ENCODE assay signal across 8 mouse cellular contexts in genomic region chr15:84212031-84212755, GRCm38 (mm10). TPM values are rescaled to one million over a fixed set of nuclear protein-coding genes. Genes with fewer than 3 reads are reported as not detected.
DNase-seq lines count a peak whose midpoint lies in the region.

No protein-coding gene starts in this region.

- intact Hi-C loops in left cerebral cortex, postnatal 14 days (cut with DNase I), result loop anchor here (1.0 kb wide), 2 partner anchors 402 to 417 kb away; no protein-coding TSS in a partner anchor

- DNase-seq in R1 (ENCODE audit: low read depth, low spot score), result peak; percentile 81
- DNase-seq in cerebellum, postnatal 14 days, result peak; percentile 95 to 96
- DNase-seq in frontal cortex, postnatal 36 days (ENCODE audit: low spot score in 2 of 2), result peak; percentile 88 to 90
- peak; percentile 79 for DNase-seq in induced T-regulatory cell, adult 2 months (ENCODE audit: low read depth)
- DNase-seq in left cerebral cortex, postnatal 14 days (ENCODE audit: low spot score in 2 of 2), result peak; percentile 92 to 95
- DNase-seq in mesoderm, embryonic 11.5 days (ENCODE audit: low read depth, low spot score), result peak; percentile 93
- peak; percentile 83 for DNase-seq in right cerebral cortex, postnatal 25 days
- peak; percentile 73 to 84 for DNase-seq in urinary bladder, postnatal 4 days (ENCODE audit: low spot score in 2 of 2)

RNA-seq across cellular contexts. Expression of gene Parvb, which starts 19.6 kb away (rescaled TPM):
- total RNA-seq in left cerebral cortex, postnatal 14 days (2021), result 10 to 100 TPM; 28.4 to 28.7 TPM

RNA-seq across cellular contexts. Expression of gene Samm50, which starts 20.2 kb away (rescaled TPM):
- total RNA-seq in left cerebral cortex, postnatal 14 days (2021), result 10 to 100 TPM; 87.9 to 94.6 TPM

RNA-seq across cellular contexts. Expression of gene Pnpla3, which starts 44.6 kb away (rescaled TPM):
- total RNA-seq in left cerebral cortex, postnatal 14 days (2021), result 10 to 100 TPM in 1 of 2 experiments, 1 to 10 TPM in 1; 7.6 to 10.2 TPM

Comparison
In these comparisons a context has a peak if more than half of its experiments do, and no peak if none do; other contexts are left out.
1. Peak in every context shown above with its lines: DNase-seq.